Mouse (Mus musculus) cerebellum, adult 2 months (tissue): ENCODE measurements around the gene Rxfp2.

Experiments
- CTCF ChIP-seq: fragments of 200-500 bp; IDR thresholded peaks from 2 replicates; pipeline ENCODE4 v1.5.1; 2011; ENCODE audit warnings: low read depth, mild to moderate bottlenecking, control low read depth, low read length, moderate library complexity, borderline replicate concordance; ENCODE audit not compliant: insufficient read depth
- POLR2A ChIP-seq: fragments of 200-500 bp; IDR thresholded peaks from 2 replicates; pipeline ENCODE4 v1.6.1; 2011; ENCODE audit warnings: low read length, control low read depth, borderline replicate concordance; ENCODE audit not compliant: insufficient read depth

GRCm38 (mm10) chr5:149977027-149977426, 41.4 kb upstream of the Rxfp2 start:
- TF ChIP-seq POLR2A, result no peak
- TF ChIP-seq CTCF, result no peak
